Mouse (Mus musculus): Measurements from ENCODE around the gene Cela1.

DNA sequence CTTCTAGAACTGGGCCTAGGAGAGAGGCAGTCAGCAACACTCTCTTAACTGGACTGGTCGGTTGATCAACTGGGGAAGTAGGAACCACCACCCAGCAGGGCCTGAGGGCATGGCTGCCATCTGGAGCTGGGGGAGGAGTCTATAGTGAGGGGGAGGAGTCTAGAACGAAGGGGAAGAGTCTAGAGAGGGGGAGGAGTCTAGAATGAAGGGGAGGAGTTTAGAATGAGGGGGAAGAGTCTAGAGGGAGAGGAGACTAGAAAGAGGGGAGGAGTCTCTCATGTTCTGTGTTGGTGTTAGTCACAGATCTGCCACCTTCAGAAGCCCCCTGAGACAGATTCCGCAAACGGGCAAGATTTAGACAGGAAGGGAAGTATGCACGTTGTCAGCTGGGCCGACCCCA lies 11.7 kb upstream of the Cela1 start:
- TF ChIP-seq POLR2A (IDR thresholded peaks at IDR 0.05; ENCODE audit: low read depth, low read length) (no peak), CTCF (IDR thresholded peaks at IDR 0.05; ENCODE audit: extremely low read depth, insufficient read depth, insufficient read length, insufficient replicate concordance) (no peak)

Measured in spleen, adult 2 months (tissue).